Mouse (Mus musculus): ENCODE results near the gene Cntfr. TPM values are rescaled to one million over a fixed set of nuclear protein-coding genes. Genes with fewer than 3 reads are reported as not detected.
A peak's percentile ranks its signal among the peaks of the same experiment; 100 is the strongest.

Gene Cntfr
- polyA plus RNA-seq, 1 experiment, result 3.7 TPM

DNA sequence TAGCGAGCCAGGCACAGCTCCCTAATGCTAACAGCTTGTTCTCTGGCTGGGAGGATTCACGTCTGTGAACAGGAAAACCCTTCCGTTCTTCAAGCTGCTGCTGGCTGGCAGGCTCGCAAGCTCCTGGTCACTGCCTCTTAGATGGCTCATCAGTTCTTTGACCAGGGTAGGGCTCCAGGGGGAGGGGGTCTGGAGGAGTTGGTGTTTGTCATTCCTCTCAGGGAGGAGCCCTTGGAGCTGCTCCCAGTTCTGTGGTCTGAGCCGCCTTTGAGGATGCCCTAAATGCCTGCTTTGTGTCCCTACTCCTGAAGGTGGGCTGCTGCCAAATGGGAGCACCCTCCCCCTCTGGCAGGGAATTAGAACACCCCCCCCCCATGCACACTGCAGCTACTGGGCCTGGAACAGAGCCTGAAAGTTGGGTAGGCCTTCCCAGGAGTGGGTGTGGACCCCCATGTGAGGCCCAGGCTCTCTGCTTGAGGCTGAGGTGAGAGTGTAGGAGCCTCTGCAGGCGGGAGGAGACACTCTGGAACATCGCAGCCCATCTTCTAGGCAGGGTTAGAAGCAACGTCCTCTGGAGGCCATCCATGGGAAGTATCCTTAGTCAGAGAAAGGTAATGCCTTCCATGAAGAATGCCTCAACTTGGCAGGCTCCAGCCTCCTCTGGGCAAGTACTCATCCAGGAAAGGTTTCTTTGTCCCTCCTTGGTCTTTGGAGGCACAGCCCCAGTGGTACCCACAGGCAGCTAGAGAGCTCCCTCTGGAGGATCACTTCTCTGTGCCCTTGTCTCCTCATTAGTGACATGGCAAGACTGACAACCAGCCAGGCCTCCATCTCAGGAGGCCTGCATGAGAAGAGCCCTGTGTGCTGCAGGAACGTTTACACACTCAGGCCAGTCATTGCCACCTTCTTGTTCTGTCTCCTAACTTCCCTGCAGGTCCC, 81.0 kb downstream of the Cntfr start:
- Histone ChIP-seq H3K27me3 (ENCODE audit: control insufficient read depth, insufficient read depth, low read length) (no peaks in the 10 kb centered on the region), H3K4me3 (ENCODE audit: control insufficient read depth, low read depth, low read length) (no peak overlapping the region), H3K4me1 (ENCODE audit: control insufficient read depth, insufficient read depth, low read length) (no peaks in the 10 kb centered on the region), H3K27ac (ENCODE audit: control insufficient read depth, insufficient read depth, low read depth, low read length) (no peak overlapping the region), H3K36me3 (ENCODE audit: control insufficient read depth, insufficient read depth, low read length) (no peaks in the 10 kb centered on the region; the same call in 1 of the 2 replicates)
- TF ChIP-seq CTCF (IDR thresholded peaks at IDR 0.05; ENCODE audit: control insufficient read depth, insufficient read depth, insufficient replicate concordance, low read depth, low read length) (no peak), POLR2A (IDR thresholded peaks at IDR 0.05; ENCODE audit: control insufficient read depth, low read depth, low read length) (no peak)

DNA sequence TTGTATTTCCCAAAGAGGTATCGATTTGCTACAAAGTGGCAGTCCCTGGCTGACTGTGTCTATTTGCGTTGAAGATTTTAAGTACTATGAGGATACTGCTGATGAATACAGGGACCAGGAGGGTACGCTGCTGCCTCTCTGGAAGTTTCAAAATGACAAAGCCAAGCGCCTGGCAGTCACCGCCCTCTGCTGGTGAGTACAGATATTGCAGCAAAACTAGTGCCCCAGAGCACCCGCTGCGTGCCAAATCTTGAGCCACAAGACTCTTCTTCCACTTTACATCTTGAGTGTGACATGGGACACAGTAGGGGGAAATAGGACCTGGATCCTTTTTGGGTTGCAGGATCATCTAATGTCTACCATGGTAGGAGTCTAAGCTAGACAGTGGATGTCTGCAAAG, 82.7 kb downstream of the Cntfr start:
- Histone ChIP-seq H3K27ac (ENCODE audit: control insufficient read depth, insufficient read depth, low read depth, low read length) (no peak overlapping the region), H3K27me3 (ENCODE audit: control insufficient read depth, insufficient read depth, low read length) (no peaks in the 10 kb centered on the region), H3K36me3 (ENCODE audit: control insufficient read depth, insufficient read depth, low read length) (no peaks in the 10 kb centered on the region), H3K4me1 (ENCODE audit: control insufficient read depth, insufficient read depth, low read length) (no peaks in the 10 kb centered on the region), H3K4me3 (ENCODE audit: control insufficient read depth, low read depth, low read length) (no peak overlapping the region)
- TF ChIP-seq POLR2A (IDR thresholded peaks at IDR 0.05; ENCODE audit: control insufficient read depth, low read depth, low read length) (no peak), CTCF (IDR thresholded peaks at IDR 0.05; ENCODE audit: control insufficient read depth, insufficient read depth, insufficient replicate concordance, low read depth, low read length) (peak; percentile 86)

DNA sequence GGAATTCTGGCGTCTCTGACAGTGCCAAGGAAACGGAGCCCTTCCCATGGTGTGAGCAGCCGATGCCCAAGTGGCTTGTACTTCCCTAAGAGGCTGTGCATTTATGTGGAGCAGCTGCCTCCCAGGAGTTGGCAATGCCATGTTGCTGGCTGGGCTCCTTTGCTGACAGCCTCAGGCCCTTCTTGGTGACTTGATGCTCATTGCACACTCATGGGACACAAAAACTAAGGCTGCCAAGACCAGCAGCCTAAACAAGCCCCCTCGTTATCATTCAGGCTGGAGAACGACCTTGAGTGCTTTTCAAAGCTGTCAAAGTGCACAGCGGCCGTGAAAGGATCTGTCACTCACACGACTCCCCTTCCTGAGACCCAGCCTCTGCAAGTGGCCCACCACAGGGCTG, 84.7 kb downstream of the Cntfr start:
- Histone ChIP-seq H3K27me3 (ENCODE audit: control insufficient read depth, insufficient read depth, low read length) (no peaks in the 10 kb centered on the region), H3K4me3 (ENCODE audit: control insufficient read depth, low read depth, low read length) (no peak overlapping the region), H3K36me3 (ENCODE audit: control insufficient read depth, insufficient read depth, low read length) (no peaks in the 10 kb centered on the region), H3K27ac (ENCODE audit: control insufficient read depth, insufficient read depth, low read depth, low read length) (no peak overlapping the region), H3K4me1 (ENCODE audit: control insufficient read depth, insufficient read depth, low read length) (no peaks in the 10 kb centered on the region)
- TF ChIP-seq CTCF (IDR thresholded peaks at IDR 0.05; ENCODE audit: control insufficient read depth, insufficient read depth, insufficient replicate concordance, low read depth, low read length), result no peak
- no peak for TF ChIP-seq POLR2A (IDR thresholded peaks at IDR 0.05; ENCODE audit: control insufficient read depth, low read depth, low read length)

DNA sequence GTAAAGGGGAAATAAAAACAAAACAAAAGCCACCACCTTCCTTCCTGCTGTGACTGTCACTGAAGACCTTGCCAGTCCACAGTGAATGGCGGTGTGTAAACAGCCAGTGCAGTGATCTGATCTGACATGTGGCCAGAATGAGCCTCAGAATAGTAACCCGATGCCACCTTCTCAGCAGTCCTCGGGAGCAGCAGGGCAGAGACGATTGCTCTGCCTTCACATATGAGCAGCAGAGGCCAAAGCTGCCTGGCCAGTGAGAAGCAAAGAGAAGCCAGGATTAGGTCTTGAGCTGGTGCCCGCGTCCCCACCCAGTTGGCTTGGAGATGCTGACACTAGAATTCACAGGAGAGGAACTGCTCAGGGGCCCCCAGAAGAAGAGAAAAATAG, 86.3 kb downstream of the Cntfr start:
- no peak overlapping the region for H3K27ac ChIP-seq (ENCODE audit: control insufficient read depth, insufficient read depth, low read depth, low read length)
- no peaks in the 10 kb centered on the region for H3K27me3 ChIP-seq (ENCODE audit: control insufficient read depth, insufficient read depth, low read length)
- no peaks in the 10 kb centered on the region for H3K36me3 ChIP-seq (ENCODE audit: control insufficient read depth, insufficient read depth, low read length)
- no peak for TF ChIP-seq CTCF (IDR thresholded peaks at IDR 0.05; ENCODE audit: control insufficient read depth, insufficient read depth, insufficient replicate concordance, low read depth, low read length)
- no peak for TF ChIP-seq POLR2A (IDR thresholded peaks at IDR 0.05; ENCODE audit: control insufficient read depth, low read depth, low read length)
- H3K4me1 ChIP-seq (ENCODE audit: control insufficient read depth, insufficient read depth, low read length), result no peaks in the 10 kb centered on the region
- H3K4me3 ChIP-seq (ENCODE audit: control insufficient read depth, low read depth, low read length), result no peak overlapping the region

DNA sequence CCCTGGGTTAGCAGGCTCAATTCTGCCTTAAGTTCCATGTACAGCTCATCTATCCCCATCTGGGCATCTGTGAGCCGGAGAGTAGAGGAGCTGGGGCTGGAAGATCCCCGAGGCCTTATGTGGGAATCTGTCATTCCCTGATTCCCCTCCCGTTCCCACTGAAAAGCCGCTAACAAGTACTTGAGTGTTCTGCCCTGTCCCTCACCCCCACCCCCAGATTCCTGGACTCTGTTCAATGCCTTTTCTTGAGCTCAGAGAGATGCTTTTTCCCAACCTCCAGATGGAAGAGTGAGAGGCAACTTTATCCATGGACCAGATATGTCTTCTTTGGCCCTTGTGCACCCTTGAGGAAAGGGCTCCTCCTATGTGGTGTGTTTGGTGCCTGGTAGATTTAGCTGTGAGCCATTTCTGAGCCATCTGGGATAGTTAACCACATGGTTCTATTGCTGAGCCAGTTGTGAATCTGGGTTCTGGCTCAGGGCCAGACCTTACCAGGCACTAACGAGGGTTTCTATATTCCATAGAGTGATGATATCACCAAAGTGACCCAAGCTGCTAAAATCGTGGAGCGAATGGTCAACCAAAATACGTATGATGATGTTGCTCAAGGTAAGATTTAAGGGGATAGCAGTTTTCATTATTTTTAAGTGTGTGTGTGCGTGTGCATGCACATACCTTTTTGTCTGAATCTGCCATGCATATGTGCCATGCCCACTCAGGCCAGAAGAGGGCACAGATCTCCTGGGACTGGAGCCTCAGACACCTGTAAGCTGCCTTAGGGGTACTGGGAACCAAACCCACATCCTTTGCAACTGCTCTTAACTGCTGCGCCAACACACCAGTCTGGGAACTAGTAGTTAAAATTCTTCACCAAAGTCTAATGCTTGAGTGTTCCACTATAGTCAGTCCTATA, 87.0 kb downstream of the Cntfr start:
- no peak overlapping the region for H3K27ac ChIP-seq (ENCODE audit: control insufficient read depth, insufficient read depth, low read depth, low read length)
- no peaks in the 10 kb centered on the region for H3K36me3 ChIP-seq (ENCODE audit: control insufficient read depth, insufficient read depth, low read length)
- no peak overlapping the region for H3K4me3 ChIP-seq (ENCODE audit: control insufficient read depth, low read depth, low read length)
- no peak for TF ChIP-seq POLR2A (IDR thresholded peaks at IDR 0.05; ENCODE audit: control insufficient read depth, low read depth, low read length)
- no peak for TF ChIP-seq CTCF (IDR thresholded peaks at IDR 0.05; ENCODE audit: control insufficient read depth, insufficient read depth, insufficient replicate concordance, low read depth, low read length)
- no peaks in the 10 kb centered on the region for H3K27me3 ChIP-seq (ENCODE audit: control insufficient read depth, insufficient read depth, low read length)
- H3K4me1 ChIP-seq (ENCODE audit: control insufficient read depth, insufficient read depth, low read length), result no peaks in the 10 kb centered on the region

Other genes with a start within 250 kb of the Cntfr start
- 11.3 and 11.9 TPM in 2 replicates for gene Kif24, start 232.2 kb downstream of the Cntfr start, polyA plus RNA-seq (2012; rRNA removed)
- 12.6 and 14.3 TPM in 2 replicates for gene Nudt2, start 231.9 kb downstream of the Cntfr start, polyA plus RNA-seq (2012; rRNA removed)
- 9.8 and 11.1 TPM in 2 replicates for gene AI464131, start 194.0 kb downstream of the Cntfr start, polyA plus RNA-seq (2012; rRNA removed)
- 1,051 and 1,062 TPM in 2 replicates for gene 1110017D15Rik, start 179.8 kb downstream of the Cntfr start, polyA plus RNA-seq (2012; rRNA removed)
- 36.8 and 37.7 TPM in 2 replicates for gene Fam219a, start 127.6 kb downstream of the Cntfr start, polyA plus RNA-seq (2012; rRNA removed)
- gene Dnaic1, start 127.3 kb downstream of the Cntfr start, polyA plus RNA-seq (2012; rRNA removed), result 86.5 and 89.7 TPM in 2 replicates
- gene Enho, start 56.8 kb downstream of the Cntfr start, polyA plus RNA-seq (2012; rRNA removed), result 3.7 and 4.2 TPM in 2 replicates
- 10.7 and 11.0 TPM in 2 replicates for gene Il11ra1, start 2.9 kb upstream of the Cntfr start, polyA plus RNA-seq (2012; rRNA removed)
- gene Rpp25l, start 16.4 kb upstream of the Cntfr start, polyA plus RNA-seq (2012; rRNA removed), result 21.8 and 27.5 TPM in 2 replicates
- gene Dctn3, start 26.1 kb upstream of the Cntfr start, polyA plus RNA-seq (2012; rRNA removed), result 84.2 and 90.3 TPM in 2 replicates
- 0.12 and 0.17 TPM in 2 replicates for gene Arid3c, start 34.1 kb upstream of the Cntfr start, polyA plus RNA-seq (2012; rRNA removed)
- gene Galt, start 58.1 kb upstream of the Cntfr start, polyA plus RNA-seq (2012; rRNA removed), result 11.1 and 13.6 TPM in 2 replicates
- 21.0 and 22.3 TPM in 2 replicates for gene Sigmar1, start 59.1 kb upstream of the Cntfr start, polyA plus RNA-seq (2012; rRNA removed)
- 872 and 1,011 TPM in 2 replicates for gene Ccl27a, start 77.2 kb upstream of the Cntfr start, polyA plus RNA-seq (2012; rRNA removed)
- not detected in 2 replicates for gene Gm21541, start 206.5 kb upstream of the Cntfr start, polyA plus RNA-seq (2012; rRNA removed)
- gene Gm20878, start 244.5 kb upstream of the Cntfr start, polyA plus RNA-seq (2012; rRNA removed), result 52.9 and 68.6 TPM in 2 replicates